Mouse (Mus musculus): ENCODE data around the gene A530064D06Rik. TPM values are rescaled to one million over a fixed set of nuclear protein-coding genes. Genes with fewer than 3 reads are reported as not detected.
"Not testable (repeated sequence)": the region's sequence is repeated elsewhere in the genome, so short reads cannot be mapped to it uniquely, and the experiment has no call there.

Gene A530064D06Rik
- not detected for total RNA-seq (2021)
- long read RNA-seq, experiment 1, result 0 reads
- long read RNA-seq, experiment 2, result 0 reads

GRCm38 (mm10) chr17:48167103-48167502, at the start of gene A530064D06Rik:
A530064D06Rik (minus strand) TSS chr17:48167275.
- DNase-seq, result not testable (repeated sequence)

GRCm38 (mm10) chr17:48215429-48215828, 48.4 kb upstream of the A530064D06Rik start:
- DNase-seq, result no peak

GRCm38 (mm10) chr17:48213511-48213910, 46.4 kb upstream of the A530064D06Rik start:
- no peak for DNase-seq

DNA sequence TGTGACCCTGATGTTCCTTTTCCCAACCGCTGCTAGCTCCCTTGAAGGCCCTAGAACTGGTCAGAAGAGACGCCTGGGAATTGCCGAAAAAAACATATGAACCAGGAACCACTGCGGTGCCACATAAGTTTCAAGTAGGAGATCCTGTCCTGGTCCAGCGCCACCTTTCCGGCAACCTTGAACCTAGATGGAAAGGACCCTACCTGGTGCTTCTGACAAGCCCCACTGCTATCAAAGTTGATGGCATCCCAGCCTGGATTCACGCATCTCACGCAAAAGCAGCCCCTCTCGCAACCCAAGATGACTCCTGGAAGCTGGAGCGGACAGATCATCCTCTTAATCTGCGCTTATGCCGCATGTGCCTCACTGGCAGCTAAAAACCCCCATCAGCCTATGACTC, 45.5 kb upstream of the A530064D06Rik start:
- DNase-seq, result no peak

DNA sequence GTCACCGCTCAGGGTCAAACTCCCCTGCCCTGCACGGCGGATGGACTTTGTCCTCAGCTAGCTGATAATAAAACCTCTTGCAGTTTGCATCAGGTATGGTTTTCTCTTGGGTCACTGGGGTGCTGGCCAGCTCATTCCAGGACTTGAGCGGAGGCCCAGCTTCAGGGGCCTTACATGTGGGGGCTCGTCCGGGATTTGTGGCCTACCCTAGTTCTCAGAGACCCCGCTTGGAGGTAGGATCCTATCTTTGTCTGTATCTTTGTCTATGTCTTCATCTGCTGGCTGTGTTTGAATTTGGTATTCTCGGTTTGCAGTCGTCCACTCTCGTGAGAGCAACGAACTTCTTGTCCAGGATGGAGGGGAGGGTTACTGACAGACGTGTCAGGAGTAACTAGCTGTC, 36.0 kb upstream of the A530064D06Rik start:
- DNase-seq, result no peak

- no peak for DNase-seq
Observed at GRCm38 (mm10) chr17:48192366-48192765, 25.3 kb upstream of the A530064D06Rik start.

DNA sequence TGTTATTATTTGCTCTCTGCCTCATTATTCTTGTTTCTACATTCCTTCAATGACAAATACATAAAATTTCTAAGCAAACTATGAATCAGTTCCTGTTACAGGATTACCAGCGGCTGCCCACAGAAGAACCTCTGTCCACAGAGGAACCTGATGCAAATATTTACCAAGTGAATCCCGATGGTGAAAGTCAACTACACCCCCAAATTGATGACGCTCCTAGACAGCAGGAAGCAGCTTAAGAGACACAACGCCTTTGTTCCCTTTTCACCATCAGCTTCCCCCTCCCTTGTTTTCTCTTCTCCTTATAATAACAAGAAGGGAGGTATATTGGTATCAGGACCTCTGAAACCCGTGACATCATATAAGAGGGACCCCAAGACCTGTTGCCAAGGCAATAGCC, 18.2 kb upstream of the A530064D06Rik start:
- DNase-seq, result no peak

DNA sequence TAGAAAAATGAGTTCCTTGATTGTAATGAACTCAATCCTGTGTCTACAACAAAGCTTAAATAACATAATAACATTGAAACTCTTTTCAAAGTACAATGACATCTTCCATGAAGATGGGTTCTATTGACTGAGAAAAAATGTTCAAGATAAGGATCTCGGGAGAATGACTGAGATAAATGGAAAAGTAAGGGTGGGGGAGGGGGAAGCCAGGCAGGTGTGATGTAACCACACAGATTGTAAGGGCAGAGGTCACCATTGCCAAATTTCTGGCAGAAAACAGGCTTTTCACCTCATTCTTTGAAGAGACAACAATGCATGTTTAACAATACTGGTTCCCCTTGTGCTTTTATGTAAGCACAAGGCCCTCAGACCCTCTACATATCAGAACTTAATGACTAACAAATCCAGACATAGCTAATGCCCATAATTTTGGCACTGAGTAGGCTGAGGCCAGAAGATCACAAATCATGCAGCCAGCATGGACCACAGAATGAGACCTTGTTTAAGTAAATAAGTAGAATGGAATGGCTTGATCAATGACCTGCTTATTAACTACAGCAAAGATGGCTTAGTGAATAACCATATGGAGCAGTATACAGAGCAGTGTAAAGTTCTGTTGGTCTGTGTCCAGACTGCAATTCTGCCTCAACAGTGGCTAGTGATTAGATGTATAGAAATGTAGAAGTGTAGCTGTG, 9.5 kb downstream of the A530064D06Rik start:
- DNase-seq, result no peak

GRCm38 (mm10) chr17:48146120-48146519, 21.0 kb downstream of the A530064D06Rik start, which contains the start of gene 9830107B12Rik:
9830107B12Rik (minus strand) TSS chr17:48146268.
- DNase-seq, result no peak

DNA sequence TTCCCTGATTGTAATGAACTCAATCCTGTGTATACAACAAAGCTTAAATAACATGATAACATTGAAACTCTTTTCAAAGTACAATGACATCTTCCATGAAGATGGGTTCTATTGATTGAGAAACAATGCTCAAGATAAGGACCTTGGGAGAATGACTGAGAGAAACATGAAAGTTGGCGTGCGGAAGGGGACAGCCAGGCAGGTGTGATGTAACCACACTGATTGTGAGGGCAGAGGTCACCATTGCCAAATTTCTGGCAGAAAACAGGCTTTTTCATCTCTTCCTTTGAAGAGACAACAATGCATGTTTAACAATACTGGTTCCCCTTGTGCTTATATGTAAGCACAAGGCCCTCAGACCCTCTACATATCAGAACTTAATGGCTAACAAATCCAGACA, 34.3 kb downstream of the A530064D06Rik start:
- no peak for DNase-seq

GRCm38 (mm10) chr17:48120456-48120855, 46.6 kb downstream of the A530064D06Rik start:
- DNase-seq, result no peak

DNA sequence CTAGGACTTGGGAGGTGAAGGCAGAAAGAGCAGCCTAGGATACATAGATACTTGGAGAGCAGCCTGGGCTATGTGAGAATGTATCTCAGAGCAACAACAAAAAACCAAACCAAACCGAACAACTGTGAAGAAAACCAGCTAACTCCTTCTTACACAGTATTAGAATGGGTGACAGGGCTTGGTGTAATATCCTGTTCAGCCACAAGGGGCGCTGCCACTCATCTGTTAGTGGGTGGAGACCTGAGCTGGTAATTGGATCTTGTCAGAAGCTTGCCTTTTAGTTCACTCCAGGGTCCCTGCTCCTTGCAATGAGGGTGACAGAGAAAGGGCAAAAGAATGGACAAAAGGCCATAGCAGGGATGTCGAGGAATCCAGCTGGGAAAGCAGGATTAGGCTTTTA, 47.4 kb downstream of the A530064D06Rik start:
- peak; percentile 77 to 81 for DNase-seq

DNA sequence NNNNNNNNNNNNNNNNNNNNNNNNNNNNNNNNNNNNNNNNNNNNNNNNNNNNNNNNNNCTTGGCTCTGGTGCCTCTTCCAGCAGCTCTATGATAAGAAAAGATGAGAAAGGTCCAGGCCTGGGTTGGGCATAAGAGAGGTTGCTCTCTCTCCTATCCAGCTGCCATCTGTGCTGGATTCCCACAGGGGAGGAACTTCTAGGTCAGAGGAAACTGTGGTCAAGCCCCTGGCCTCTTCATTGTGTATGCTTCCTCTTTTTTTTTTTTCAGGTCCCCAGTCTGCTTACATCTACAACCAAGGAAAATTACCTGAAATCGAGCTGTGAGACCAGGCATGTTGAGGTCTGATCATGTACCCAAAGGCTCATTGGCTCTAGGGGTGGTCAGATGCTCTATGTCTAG, 48.5 kb downstream of the A530064D06Rik start:
- DNase-seq, result no peak

DNA sequence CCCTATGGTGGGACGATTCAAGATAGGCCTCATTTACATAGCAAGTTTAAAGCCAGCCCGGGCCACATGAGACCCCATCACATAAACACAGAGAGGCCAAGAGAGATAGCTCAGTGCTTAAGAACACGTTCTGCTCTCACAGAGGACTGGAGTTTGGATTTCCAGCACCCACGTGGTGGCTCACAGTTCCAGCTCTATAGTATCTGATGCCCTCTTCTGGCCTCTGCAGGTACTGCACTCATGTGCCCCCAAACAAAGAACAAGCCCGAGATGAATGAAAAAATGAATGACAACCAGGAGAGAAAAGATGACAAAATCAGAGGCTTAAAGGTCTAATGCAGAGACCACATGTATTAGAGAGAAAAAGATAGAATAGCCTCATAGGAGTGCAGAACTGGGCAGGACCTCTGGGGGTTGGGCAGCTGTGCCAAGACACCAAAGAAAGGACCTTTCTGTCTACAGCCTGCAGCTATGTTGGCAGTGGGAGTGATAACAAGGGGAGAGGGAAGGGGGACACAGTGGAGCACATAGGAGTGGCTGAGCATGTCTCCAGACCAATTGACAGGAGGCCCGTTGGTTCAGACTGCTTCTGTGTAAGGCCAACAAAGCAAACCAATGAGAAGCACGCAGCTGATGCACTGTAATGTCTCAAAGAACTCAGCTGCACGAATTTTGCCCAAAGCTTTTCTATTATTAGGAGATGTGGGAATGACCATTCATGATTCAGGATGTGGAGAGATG, 56.4 kb downstream of the A530064D06Rik start:
- peak; percentile 36 to 38 for DNase-seq

DNA sequence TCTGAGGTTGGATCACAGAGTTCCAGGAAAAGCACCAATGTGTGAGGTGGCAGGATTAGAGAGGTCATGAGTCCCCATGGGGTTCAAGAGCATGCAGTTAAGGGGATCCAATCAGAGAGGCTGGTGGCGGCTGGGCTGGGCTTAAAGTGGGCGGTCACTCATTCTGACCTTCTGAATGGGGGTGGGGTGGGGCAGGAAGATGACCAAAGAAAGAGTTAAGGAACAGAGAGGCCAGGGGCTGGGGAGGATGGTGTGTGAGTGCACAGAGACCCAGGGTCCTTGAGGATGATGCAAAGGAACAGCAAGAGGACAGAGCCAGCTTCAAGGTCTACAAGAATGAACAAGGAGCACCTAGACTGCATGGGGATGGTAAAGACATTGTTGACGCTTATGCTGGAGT, 58.6 kb downstream of the A530064D06Rik start:
- DNase-seq, result no peak

GRCm38 (mm10) chr17:48107862-48108261, 59.2 kb downstream of the A530064D06Rik start:
- no peak for DNase-seq

DNA sequence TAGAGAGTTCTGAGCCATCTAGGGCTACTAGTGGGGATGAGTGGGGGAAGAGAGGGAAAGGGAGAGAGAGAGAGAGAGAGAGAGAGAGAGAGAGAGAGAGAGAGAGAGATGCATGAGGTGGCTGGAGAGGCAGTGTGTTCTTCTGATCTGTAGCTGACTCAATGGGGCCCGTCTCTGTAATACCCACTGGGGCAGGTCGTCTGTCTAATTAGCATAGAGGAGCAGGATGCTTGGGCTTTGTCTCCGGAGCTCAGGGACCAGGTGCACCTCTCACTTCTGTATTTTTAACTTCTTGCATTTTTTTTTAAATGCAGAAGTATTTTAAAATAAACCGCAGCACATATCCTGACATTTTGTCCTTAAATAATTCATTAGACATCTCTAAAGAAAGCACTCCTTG, 59.7 kb downstream of the A530064D06Rik start:
- DNase-seq, result no peak

- DNase-seq, result peak; percentile 84 to 86
Observed at GRCm38 (mm10) chr17:48100441-48101417, 66.3 kb downstream of the A530064D06Rik start.

DNA sequence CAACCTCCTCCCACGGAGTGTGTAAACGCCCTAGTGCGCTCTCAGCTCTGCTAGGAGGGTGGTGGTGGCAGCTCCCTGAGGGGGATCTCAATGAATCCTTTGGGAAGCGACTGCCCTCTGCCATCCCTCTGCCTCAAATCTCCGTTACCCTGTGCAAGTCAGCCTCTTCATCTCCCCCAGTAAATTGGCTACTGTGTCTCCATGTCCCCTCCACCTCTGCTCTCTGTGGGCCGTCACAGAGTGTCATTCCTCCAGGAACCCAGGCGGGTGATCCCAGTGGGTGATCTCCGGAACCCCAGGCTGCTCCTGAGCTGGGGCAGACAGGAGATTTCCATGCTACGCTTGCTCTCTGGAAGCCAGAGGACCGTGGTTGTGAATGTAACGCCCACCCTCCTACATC, 67.8 kb downstream of the A530064D06Rik start:
- DNase-seq, result no peak
